Mouse (Mus musculus): Measurements from ENCODE around the gene Ifna5. TPM values are rescaled to one million over a fixed set of nuclear protein-coding genes. Genes with fewer than 3 reads are reported as not detected.
A peak's percentile ranks its signal among the peaks of the same experiment; 100 is the strongest.

The Ifna5 gene
- polyA plus RNA-seq, 1 experiment from 2014 or later = not detected

DNA sequence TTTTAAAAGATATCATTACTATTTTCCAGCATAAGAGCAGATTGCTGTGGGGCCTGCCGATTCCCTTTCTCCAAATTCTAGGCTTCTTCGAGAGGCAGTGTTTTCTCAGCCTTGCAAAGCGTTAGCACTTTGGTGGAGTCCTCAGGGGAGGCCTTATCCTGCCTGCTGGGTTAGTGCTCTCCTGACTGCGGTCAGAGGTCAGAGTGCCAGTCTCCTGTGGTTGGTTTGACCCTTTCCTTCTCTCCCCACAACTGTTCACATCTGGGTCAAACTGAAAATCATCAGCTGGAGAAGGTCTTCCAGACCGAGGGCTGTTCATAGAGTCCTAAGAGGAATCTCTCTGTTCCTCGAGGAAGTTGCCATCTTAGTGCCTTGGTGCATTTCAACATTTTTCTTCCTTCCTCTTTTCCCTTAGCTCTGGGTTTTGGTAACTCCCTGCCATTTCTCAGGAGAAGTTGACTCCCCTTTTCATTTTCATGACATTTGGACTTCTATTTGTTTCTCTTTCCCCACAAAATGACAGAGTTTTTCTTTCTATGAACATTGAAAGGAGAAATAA is 29.8 kb downstream of the Ifna5 start:
- Histone ChIP-seq H3K9ac (replicated peaks) (no peak overlapping the region), H3K4me1 (replicated peaks) (peaks cover 15% of the 10 kb centered on the region; the same call in 1 of the 2 replicates), H3K4me2 (no peak overlapping the region), H3K27ac (no peak overlapping the region), H3K9me3 (no peaks in the 10 kb centered on the region), H3K27me3 (peaks cover 26% of the 10 kb centered on the region), H3K36me3 (no peaks in the 10 kb centered on the region), H3K4me3 (replicated peaks) (no peak overlapping the region)
- 49% methylated on average over 6 of the region's 6 CpGs for WGBS
- no peak for ATAC-seq (ENCODE audit: insufficient number of reproducible peaks, insufficient read depth, low FRiP score, low TSS enrichment, low read depth)

DNA sequence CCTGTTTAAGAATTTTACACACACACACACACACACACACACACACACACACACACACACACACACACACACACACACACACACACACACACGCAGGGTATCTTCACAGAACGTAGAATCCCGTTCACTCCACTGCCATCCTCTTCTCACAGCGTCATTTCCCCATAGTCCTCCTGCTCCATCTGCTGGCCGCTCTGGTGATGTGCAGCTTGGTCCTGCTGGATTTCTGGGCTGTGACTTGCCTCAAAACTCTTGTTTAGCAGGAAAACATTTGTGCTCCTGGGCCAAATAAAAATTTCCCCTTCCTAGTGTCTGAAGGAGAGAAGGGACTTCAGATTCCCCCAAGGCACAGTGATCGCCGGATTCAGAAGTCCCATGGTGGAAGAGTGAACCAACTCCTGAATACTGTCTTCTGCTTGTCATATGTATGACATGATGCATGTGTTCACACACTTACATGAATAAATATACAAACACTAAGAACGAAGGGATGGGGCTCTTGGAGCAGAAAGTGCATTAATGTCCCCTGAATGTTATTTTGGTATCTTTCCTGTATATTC is 32.1 kb downstream of the Ifna5 start:
- peaks cover 27% of the 10 kb centered on the region for H3K27me3 ChIP-seq
- peak overlapping the region; percentile 50 for H3K4me3 ChIP-seq (replicated peaks)
- ATAC-seq (ENCODE audit: insufficient number of reproducible peaks, insufficient read depth, low FRiP score, low TSS enrichment, low read depth) = no peak
- H3K36me3 ChIP-seq = no peaks in the 10 kb centered on the region
- H3K4me2 ChIP-seq = peak overlapping the region; percentile 87
- no peak overlapping the region for H3K27ac ChIP-seq
- H3K4me1 ChIP-seq (replicated peaks) = peaks cover 15% of the 10 kb centered on the region; the same call in 1 of the 2 replicates
- H3K9me3 ChIP-seq = no peaks in the 10 kb centered on the region
- peak overlapping the region; percentile 51; the same call in 1 of the 2 replicates for H3K9ac ChIP-seq (replicated peaks)
- under 1% methylated on average over 8 of the region's 8 CpGs for WGBS

DNA sequence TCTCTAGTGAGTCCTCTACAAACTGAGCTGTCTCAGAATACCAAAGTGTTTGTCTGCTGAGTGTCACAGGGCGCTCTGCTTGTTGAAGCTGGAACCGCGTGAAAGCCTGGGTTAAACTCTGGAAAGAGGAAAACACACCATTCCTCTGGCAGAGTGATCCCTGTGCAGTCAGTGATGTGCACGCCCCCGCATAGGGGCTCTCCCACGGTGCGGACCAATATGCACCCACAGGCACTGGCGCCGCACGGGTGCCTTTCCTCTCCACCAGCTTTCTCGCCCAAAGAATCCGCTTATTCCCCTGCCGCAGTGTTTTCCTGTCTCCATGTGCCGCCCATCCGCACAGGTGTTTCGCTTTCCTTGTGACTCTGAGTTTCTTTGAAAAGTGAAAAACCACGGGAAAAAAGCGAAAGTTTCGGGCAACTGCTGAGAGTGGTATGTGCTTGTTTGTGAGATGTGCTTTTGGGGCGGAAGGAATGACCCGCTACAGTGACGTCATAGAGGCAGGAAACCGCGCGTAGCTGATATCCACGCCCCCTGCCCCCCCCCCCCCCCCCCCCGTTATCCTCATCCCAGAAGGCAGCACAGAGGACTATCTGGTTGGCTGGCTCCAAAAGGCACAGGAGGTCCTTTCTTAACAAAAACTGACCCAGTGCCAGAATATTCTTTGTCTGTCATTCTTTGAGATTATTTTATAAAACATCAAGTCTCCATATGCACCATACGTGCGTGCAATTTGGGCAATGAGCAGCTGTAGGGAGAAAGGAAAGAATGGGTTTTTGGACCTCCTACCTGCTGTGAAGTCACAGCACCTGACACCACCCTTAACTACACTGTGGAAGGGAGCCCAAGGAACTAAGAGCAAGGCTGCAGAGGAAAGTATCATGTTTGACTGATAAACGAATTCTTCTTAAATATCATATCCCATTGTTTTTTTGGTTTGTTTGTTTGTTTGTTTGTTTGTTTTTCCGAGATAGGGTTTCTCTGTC is 32.9 kb downstream of the Ifna5 start:
- peak overlapping the region; percentile 51; the same call in 1 of the 2 replicates for H3K9ac ChIP-seq (replicated peaks)
- WGBS = 10% methylated on average over 30 of the region's 31 CpGs
- no peak overlapping the region for H3K27ac ChIP-seq
- H3K4me2 ChIP-seq = peak overlapping the region; percentile 87
- H3K9me3 ChIP-seq = no peaks in the 10 kb centered on the region
- no peaks in the 10 kb centered on the region for H3K36me3 ChIP-seq
- peaks cover 19% of the 10 kb centered on the region for H3K27me3 ChIP-seq
- H3K4me1 ChIP-seq (replicated peaks) = peaks cover 12% of the 10 kb centered on the region; the same call in 1 of the 2 replicates
- peak; percentile 58; the same call in 1 of the 2 replicates for ATAC-seq (ENCODE audit: insufficient number of reproducible peaks, insufficient read depth, low FRiP score, low TSS enrichment, low read depth)
- peak overlapping the region; percentile 50 for H3K4me3 ChIP-seq (replicated peaks)

DNA sequence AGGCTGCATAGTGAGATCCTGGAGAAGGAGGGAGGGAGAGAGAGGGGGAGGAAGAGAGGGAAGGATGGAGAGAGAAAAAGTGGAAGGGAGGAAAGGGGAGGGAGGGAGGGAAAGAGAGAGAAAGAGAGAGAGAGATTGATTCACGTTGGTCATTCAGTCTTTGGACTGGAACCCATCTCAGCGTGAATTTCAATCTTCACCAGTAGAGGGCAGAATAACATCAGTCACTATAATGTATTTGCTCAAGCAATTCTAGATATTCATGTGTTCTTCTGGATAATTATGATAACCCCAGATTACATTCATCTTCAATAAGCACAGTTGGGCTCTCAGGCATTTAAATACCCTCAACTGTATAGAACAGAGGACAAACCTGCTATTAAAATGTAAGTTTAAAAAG is 37.4 kb downstream of the Ifna5 start:
- H3K9ac ChIP-seq (replicated peaks) = no peak overlapping the region
- peaks cover 8% of the 10 kb centered on the region; the same call in 1 of the 2 replicates for H3K4me1 ChIP-seq (replicated peaks)
- no peak overlapping the region for H3K4me3 ChIP-seq (replicated peaks)
- no peaks in the 10 kb centered on the region for H3K9me3 ChIP-seq
- H3K27me3 ChIP-seq = 0 out of 2 replicates have a peak, but pooled peaks cover 3% of the 10 kb centered on the region
- ATAC-seq (ENCODE audit: insufficient number of reproducible peaks, insufficient read depth, low FRiP score, low TSS enrichment, low read depth) = no peak
- no peak overlapping the region for H3K4me2 ChIP-seq
- H3K27ac ChIP-seq = no peak overlapping the region
- H3K36me3 ChIP-seq = no peaks in the 10 kb centered on the region
- WGBS = 0% methylated on average over 2 of the region's 2 CpGs

DNA sequence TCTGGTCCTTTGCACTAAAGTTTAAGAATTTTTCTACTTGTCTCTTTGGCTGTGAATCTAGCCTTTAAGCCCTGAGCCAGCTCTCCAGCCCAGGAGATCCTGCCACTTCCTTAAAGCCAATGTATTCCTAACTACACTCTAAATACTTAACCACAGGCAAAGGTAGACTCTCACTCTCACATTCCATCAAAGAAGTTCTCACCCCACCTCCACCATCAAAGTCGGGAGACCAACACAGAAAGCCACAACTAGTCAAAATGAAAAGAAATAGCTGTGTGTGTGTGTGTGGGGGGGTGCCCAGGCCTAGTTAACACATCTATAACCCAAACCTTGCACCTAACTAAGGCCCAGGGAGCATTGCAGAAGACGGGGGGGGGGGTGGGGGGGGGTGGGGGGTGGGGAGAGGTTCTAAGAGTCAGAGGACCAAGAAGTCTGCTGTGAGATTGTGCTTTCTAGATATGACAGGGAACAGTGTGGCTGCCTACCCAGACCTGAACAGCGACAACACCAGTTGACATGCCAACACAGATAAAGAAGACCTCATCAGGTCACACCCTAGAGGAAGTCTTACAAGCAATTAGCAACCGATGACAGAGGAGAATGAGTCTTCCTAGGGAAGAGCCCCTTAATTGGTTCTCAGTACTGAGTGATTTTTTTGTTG is 40.2 kb downstream of the Ifna5 start:
- no peaks in the 10 kb centered on the region for H3K4me1 ChIP-seq (replicated peaks)
- no peaks in the 10 kb centered on the region for H3K36me3 ChIP-seq
- no peak overlapping the region for H3K27ac ChIP-seq
- no peak overlapping the region for H3K9ac ChIP-seq (replicated peaks)
- no peak overlapping the region for H3K4me2 ChIP-seq
- H3K4me3 ChIP-seq (replicated peaks) = no peak overlapping the region
- H3K9me3 ChIP-seq = no peaks in the 10 kb centered on the region
- 61% methylated on average over 4 of the region's 4 CpGs for WGBS
- ATAC-seq (ENCODE audit: insufficient number of reproducible peaks, insufficient read depth, low FRiP score, low TSS enrichment, low read depth) = no peak
- H3K27me3 ChIP-seq = 0 out of 2 replicates have a peak, but pooled peaks cover 3% of the 10 kb centered on the region

DNA sequence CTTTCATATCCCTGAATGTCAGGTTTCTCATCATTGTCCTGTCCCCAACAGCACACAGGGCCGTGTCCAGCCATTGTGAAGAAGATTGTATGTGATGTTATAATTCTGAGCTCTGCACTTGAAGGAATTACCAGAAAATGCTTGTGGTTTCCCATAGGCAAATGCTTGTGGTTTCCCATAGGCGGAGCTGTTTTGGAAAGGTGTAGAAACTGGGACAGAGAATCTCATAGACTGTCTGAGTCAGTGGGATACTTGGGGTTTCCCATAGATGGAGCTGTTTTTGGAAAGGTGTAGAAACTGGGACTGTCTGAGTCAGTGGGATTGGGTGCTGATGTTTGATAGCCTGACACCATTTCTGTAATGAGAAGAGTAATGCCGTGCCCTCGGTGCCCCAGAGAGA is 41.2 kb downstream of the Ifna5 start:
- Histone ChIP-seq H3K4me3 (replicated peaks) (no peak overlapping the region), H3K27me3 (0 out of 2 replicates have a peak, but pooled peaks cover 3% of the 10 kb centered on the region), H3K9ac (replicated peaks) (no peak overlapping the region), H3K27ac (no peak overlapping the region), H3K36me3 (no peaks in the 10 kb centered on the region), H3K4me2 (no peak overlapping the region), H3K4me1 (replicated peaks) (no peaks in the 10 kb centered on the region), H3K9me3 (no peaks in the 10 kb centered on the region)
- 84% methylated on average over 4 of the region's 4 CpGs for WGBS
- no peak for ATAC-seq (ENCODE audit: insufficient number of reproducible peaks, insufficient read depth, low FRiP score, low TSS enrichment, low read depth)

DNA sequence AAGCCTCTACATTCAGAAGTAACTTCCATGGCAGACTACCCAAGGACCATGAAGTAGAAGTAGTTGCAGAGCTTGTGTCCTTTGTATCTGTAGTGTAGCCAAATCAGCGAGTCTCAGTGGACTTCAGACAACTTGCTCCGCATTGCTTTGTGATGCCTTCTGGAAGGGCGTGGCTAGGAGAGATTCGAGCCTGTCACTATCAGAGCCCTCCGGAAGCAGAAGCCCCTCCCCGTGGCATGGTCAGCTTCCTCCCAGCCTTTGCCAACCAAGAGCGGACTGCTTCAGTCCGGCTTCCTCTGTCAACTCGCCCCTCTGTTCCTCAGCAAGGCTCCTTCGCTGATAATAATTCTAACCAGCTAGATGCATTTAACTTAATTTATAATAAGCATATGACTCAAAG is 42.9 kb downstream of the Ifna5 start:
- Histone ChIP-seq H3K4me1 (replicated peaks) (no peaks in the 10 kb centered on the region), H3K27ac (no peak overlapping the region), H3K9ac (replicated peaks) (no peak overlapping the region), H3K4me3 (replicated peaks) (no peak overlapping the region), H3K9me3 (no peaks in the 10 kb centered on the region), H3K36me3 (no peaks in the 10 kb centered on the region), H3K27me3 (no peaks in the 10 kb centered on the region), H3K4me2 (no peak overlapping the region)
- ATAC-seq (ENCODE audit: insufficient number of reproducible peaks, insufficient read depth, low FRiP score, low TSS enrichment, low read depth) = no peak
- 53% methylated on average over 10 of the region's 10 CpGs for WGBS

DNA sequence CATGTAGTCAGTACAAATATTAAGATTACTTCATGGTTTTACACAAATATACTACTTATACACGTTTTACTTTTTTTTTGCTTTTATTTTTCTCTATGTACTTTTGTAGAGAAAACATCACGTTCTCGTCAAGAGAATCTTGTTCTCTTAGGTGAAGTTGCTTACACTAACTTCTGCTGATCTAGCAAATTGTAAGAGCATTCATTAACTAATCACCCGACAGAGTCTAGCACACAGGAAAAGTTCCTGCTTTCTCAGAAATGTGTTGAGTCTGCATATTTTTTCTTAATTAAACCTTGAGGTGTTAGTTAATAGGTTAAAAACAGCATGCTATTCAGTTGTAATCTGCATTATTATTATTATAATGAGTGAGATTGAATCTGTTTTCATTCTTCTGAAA is 43.4 kb downstream of the Ifna5 start:
- ATAC-seq (ENCODE audit: insufficient number of reproducible peaks, insufficient read depth, low FRiP score, low TSS enrichment, low read depth) = no peak
- H3K4me2 ChIP-seq = no peak overlapping the region
- H3K9ac ChIP-seq (replicated peaks) = no peak overlapping the region
- no peaks in the 10 kb centered on the region for H3K4me1 ChIP-seq (replicated peaks)
- no peak overlapping the region for H3K27ac ChIP-seq
- 78% methylated on average over 4 of the region's 4 CpGs for WGBS
- H3K4me3 ChIP-seq (replicated peaks) = no peak overlapping the region
- no peaks in the 10 kb centered on the region for H3K36me3 ChIP-seq
- H3K9me3 ChIP-seq = no peaks in the 10 kb centered on the region
- H3K27me3 ChIP-seq = no peaks in the 10 kb centered on the region

DNA sequence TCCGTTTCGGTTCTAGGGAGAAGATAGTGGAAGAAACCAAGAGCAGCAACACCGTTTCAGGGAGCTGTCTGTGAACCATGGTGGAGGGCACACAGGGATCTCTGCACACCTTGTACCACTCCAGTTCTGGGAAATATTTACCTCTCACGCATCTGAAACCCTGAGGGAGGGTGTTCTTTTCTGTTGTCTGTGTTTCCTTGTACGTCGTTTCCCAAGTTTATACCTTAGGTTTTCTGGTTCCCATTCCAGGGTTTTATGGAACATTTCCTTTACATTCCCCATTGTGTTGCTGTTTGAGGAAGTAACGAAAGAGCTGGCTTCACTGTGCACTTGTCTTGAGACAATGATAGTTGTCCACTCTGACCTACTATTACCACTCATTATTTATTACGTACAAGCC is 44.8 kb downstream of the Ifna5 start, which contains the start of gene Ifne:
Ifne (minus strand) TSS at position 101 of the 400 bp plus-strand sequence.
- no peak within 1 kb of the TSS for H3K4me3 ChIP-seq (replicated peaks)
- no peak within 1 kb of the TSS for H3K27ac ChIP-seq
- no peaks in the 10 kb centered on the region for H3K4me1 ChIP-seq (replicated peaks)
- no peaks in the 10 kb centered on the region for H3K9me3 ChIP-seq
- WGBS = 82% methylated on average over 8 of the region's 8 CpGs
- no peak for ATAC-seq (ENCODE audit: insufficient number of reproducible peaks, insufficient read depth, low FRiP score, low TSS enrichment, low read depth)
- H3K9ac ChIP-seq (replicated peaks) = no peak within 1 kb of the TSS
- no peak within 1 kb of the TSS for H3K4me2 ChIP-seq
- no peaks in the 10 kb centered on the region for H3K36me3 ChIP-seq
- H3K27me3 ChIP-seq = no peaks in the 10 kb centered on the region
